Mouse (Mus musculus) kidney, embryonic 16.5 days (tissue): ENCODE measurements around the gene Chek2. TPM values are rescaled to one million over a fixed set of nuclear protein-coding genes. Genes with fewer than 3 reads are reported as not detected.

Experiments used
- ATAC-seq: fragments of 200-750 bp; cut with Nextera tagmentation; 2 replicates; pipeline ENCODE4 v1.8.0; 2017; ENCODE audit warnings: moderate TSS enrichment; ENCODE audit not compliant: low FRiP score, low TSS enrichment
- H3K27ac ChIP-seq: fragments of 300-500 bp; sonication (generic); 2 replicates; pipeline ENCODE4 v1.5.1; 2014; ENCODE audit warnings: low read length
- H3K27me3 ChIP-seq: fragments of 300-500 bp; sonication (generic); 2 replicates; pipeline ENCODE4 v1.6.1; 2014; ENCODE audit warnings: low read length, control low read depth, mixed read lengths; ENCODE audit not compliant: insufficient read depth
- H3K36me3 ChIP-seq: fragments of 300-500 bp; sonication (generic); 2 replicates; pipeline ENCODE4 v1.6.1; 2014; ENCODE audit warnings: low read length, control low read depth, mixed read lengths; ENCODE audit not compliant: insufficient read depth
- H3K4me1 ChIP-seq: fragments of 300-500 bp; sonication (generic); 2 replicates; pipeline ENCODE4 v1.6.1; 2014; ENCODE audit warnings: low read length, control low read depth, mixed read lengths; ENCODE audit not compliant: insufficient read depth
- H3K4me2 ChIP-seq: fragments of 300-500 bp; sonication (generic); replicated peaks from 2 replicates; pipeline ENCODE4 v1.6.1; 2014; ENCODE audit warnings: low read depth, low read length
- H3K4me3 ChIP-seq: fragments of 300-500 bp; sonication (generic); 2 replicates; pipeline ENCODE4 v1.5.1; 2014; ENCODE audit warnings: mild to moderate bottlenecking, low read length
- H3K9ac ChIP-seq: fragments of 300-500 bp; sonication (generic); replicated peaks from 2 replicates; pipeline ENCODE4 v1.6.1; 2014; ENCODE audit warnings: low read length
- H3K9me3 ChIP-seq: fragments of 300-500 bp; sonication (generic); 2 replicates; pipeline ENCODE4 v1.6.1; 2016; ENCODE audit warnings: low read length, control low read depth
- WGBS: fragments of 180-500 bp; shearing (Covaris S2); extraction: QIAGEN DNeasy Blood & Tissue Kit; methylation state at CpG from one replicate; pipeline ENCODE4 v1.1.7; 2014; 5-methylcytosine and 5-hydroxymethylcytosine counted together
- polyA plus RNA-seq: library from polyadenylated mRNA; unstranded; fragments of >200 nt; fragmentation: Nextera tagmentation; extraction: Ambion mirVana; gene quantifications from 2 replicates; pipeline ENCODE4 v1.2.1, GENCODE M21; 2015

Chek2 gene
- polyA plus RNA-seq, 1 experiment from 2014 or later: 32.8 TPM

- Histone ChIP-seq H3K4me1 (no peaks in the 10 kb centered on the region), H3K4me2 (no peak overlapping the region), H3K4me3 (no peak overlapping the region), H3K9me3 (no peaks in the 10 kb centered on the region), H3K27ac (no peak overlapping the region), H3K36me3 (peaks cover 12% of the 10 kb centered on the region; the same call in 1 of the 2 replicates), H3K9ac (no peak overlapping the region), H3K27me3 (no peaks in the 10 kb centered on the region)
- 79% methylated on average over 1 of the region's 1 CpGs for WGBS
- no peak for ATAC-seq
Observed at GRCm38 (mm10) chr5:110889945-110890344, 50.2 kb downstream of the Chek2 start.

- H3K9me3 ChIP-seq: no peaks in the 10 kb centered on the region
- no peak overlapping the region for H3K4me3 ChIP-seq
- no peak overlapping the region for H3K9ac ChIP-seq
- no peak overlapping the region for H3K4me2 ChIP-seq
- WGBS: 95% methylated on average over 3 of the region's 3 CpGs
- no peaks in the 10 kb centered on the region for H3K4me1 ChIP-seq
- no peaks in the 10 kb centered on the region for H3K27me3 ChIP-seq
- no peak for ATAC-seq
- H3K27ac ChIP-seq: no peak overlapping the region
- H3K36me3 ChIP-seq: peaks cover 12% of the 10 kb centered on the region; the same call in 1 of the 2 replicates
Observed at GRCm38 (mm10) chr5:110890561-110890960, 50.8 kb downstream of the Chek2 start.

- no peaks in the 10 kb centered on the region for H3K9me3 ChIP-seq
- H3K4me1 ChIP-seq: no peaks in the 10 kb centered on the region
- H3K9ac ChIP-seq: no peak overlapping the region
- WGBS: 47% methylated on average over 7 of the region's 7 CpGs
- H3K4me3 ChIP-seq: no peak overlapping the region
- no peak overlapping the region for H3K4me2 ChIP-seq
- no peak for ATAC-seq
- H3K36me3 ChIP-seq: peaks cover 10% of the 10 kb centered on the region; the same call in 1 of the 2 replicates
- no peak overlapping the region for H3K27ac ChIP-seq
- no peaks in the 10 kb centered on the region for H3K27me3 ChIP-seq
Observed at GRCm38 (mm10) chr5:110897114-110897788, 57.5 kb downstream of the Chek2 start.

- Histone ChIP-seq H3K4me3 (no peak overlapping the region), H3K27ac (no peak overlapping the region), H3K27me3 (no peaks in the 10 kb centered on the region), H3K9ac (no peak overlapping the region), H3K9me3 (no peaks in the 10 kb centered on the region), H3K36me3 (peaks cover 6% of the 10 kb centered on the region; the same call in 1 of the 2 replicates), H3K4me2 (no peak overlapping the region), H3K4me1 (no peaks in the 10 kb centered on the region)
- no peak for ATAC-seq
- 65% methylated on average over 7 of the region's 7 CpGs for WGBS
Observed at GRCm38 (mm10) chr5:110898169-110898568, 58.4 kb downstream of the Chek2 start.

- no peak overlapping the region for H3K4me2 ChIP-seq
- H3K4me3 ChIP-seq: no peak overlapping the region
- H3K4me1 ChIP-seq: no peaks in the 10 kb centered on the region
- no peak overlapping the region for H3K9ac ChIP-seq
- 94% methylated on average over 4 of the region's 4 CpGs for WGBS
- no peaks in the 10 kb centered on the region for H3K27me3 ChIP-seq
- ATAC-seq: no peak
- peaks cover 6% of the 10 kb centered on the region; the same call in 1 of the 2 replicates for H3K36me3 ChIP-seq
- no peak overlapping the region for H3K27ac ChIP-seq
- H3K9me3 ChIP-seq: no peaks in the 10 kb centered on the region
Observed at GRCm38 (mm10) chr5:110898785-110899184, 59.0 kb downstream of the Chek2 start.

- H3K4me3 ChIP-seq: no peak overlapping the region
- no peaks in the 10 kb centered on the region for H3K4me1 ChIP-seq
- no peak overlapping the region for H3K9ac ChIP-seq
- H3K4me2 ChIP-seq: no peak overlapping the region
- ATAC-seq: no peak
- no peaks in the 10 kb centered on the region for H3K27me3 ChIP-seq
- H3K9me3 ChIP-seq: no peaks in the 10 kb centered on the region
- H3K36me3 ChIP-seq: no peaks in the 10 kb centered on the region
- no peak overlapping the region for H3K27ac ChIP-seq
Observed at GRCm38 (mm10) chr5:110900331-110900730, 60.6 kb downstream of the Chek2 start.

- Histone ChIP-seq H3K9ac (no peak overlapping the region), H3K27me3 (no peaks in the 10 kb centered on the region), H3K27ac (no peak overlapping the region), H3K4me1 (no peaks in the 10 kb centered on the region), H3K9me3 (no peaks in the 10 kb centered on the region), H3K4me3 (no peak overlapping the region), H3K4me2 (no peak overlapping the region), H3K36me3 (peaks cover 6% of the 10 kb centered on the region; the same call in 1 of the 2 replicates)
- 92% methylated on average over 1 of the region's 1 CpGs for WGBS
- ATAC-seq: no peak
Observed at GRCm38 (mm10) chr5:110906708-110907107, 66.9 kb downstream of the Chek2 start.

- ATAC-seq: no peak
- Histone ChIP-seq H3K4me2 (no peak overlapping the region), H3K27me3 (no peaks in the 10 kb centered on the region), H3K9me3 (no peaks in the 10 kb centered on the region), H3K27ac (no peak overlapping the region), H3K4me3 (no peak overlapping the region), H3K4me1 (no peaks in the 10 kb centered on the region), H3K9ac (no peak overlapping the region), H3K36me3 (peaks cover 6% of the 10 kb centered on the region; the same call in 1 of the 2 replicates)
Observed at GRCm38 (mm10) chr5:110908879-110909278, 69.1 kb downstream of the Chek2 start.

GRCm38 (mm10) chr5:110909955-110910589 lies 70.3 kb downstream of the Chek2 start:
- no peak overlapping the region for H3K4me2 ChIP-seq
- H3K4me3 ChIP-seq: no peak overlapping the region
- no peak overlapping the region for H3K9ac ChIP-seq
- no peaks in the 10 kb centered on the region for H3K4me1 ChIP-seq
- H3K9me3 ChIP-seq: no peaks in the 10 kb centered on the region
- H3K27ac ChIP-seq: no peak overlapping the region
- no peak for ATAC-seq
- 88% methylated on average over 4 of the region's 4 CpGs for WGBS
- peaks cover 6% of the 10 kb centered on the region; the same call in 1 of the 2 replicates for H3K36me3 ChIP-seq
- H3K27me3 ChIP-seq: no peaks in the 10 kb centered on the region

GRCm38 (mm10) chr5:110914859-110915258 lies 75.1 kb downstream of the Chek2 start:
- H3K27me3 ChIP-seq: no peaks in the 10 kb centered on the region
- H3K36me3 ChIP-seq: no peaks in the 10 kb centered on the region
- no peak overlapping the region for H3K4me2 ChIP-seq
- H3K4me3 ChIP-seq: no peak overlapping the region
- H3K4me1 ChIP-seq: no peaks in the 10 kb centered on the region
- no peak overlapping the region for H3K9ac ChIP-seq
- H3K9me3 ChIP-seq: no peaks in the 10 kb centered on the region
- ATAC-seq: no peak
- 89% methylated on average over 11 of the region's 11 CpGs for WGBS
- H3K27ac ChIP-seq: no peak overlapping the region
